Mouse (Mus musculus) forebrain, embryonic 10.5 days (tissue): Measurements from ENCODE around the gene Btbd11. TPM values are rescaled to one million over a fixed set of nuclear protein-coding genes. Genes with fewer than 3 reads are reported as not detected.

Experiments used
- DNase-seq: peaks from one replicate; pipeline ENCODE4 v3.0.0-alpha.2; 2017; ENCODE audit warnings: low spot score; ENCODE audit errors: extremely low spot score
- H3K27ac ChIP-seq: fragments of 300-500 bp; sonication (generic); 2 replicates; pipeline ENCODE4 v1.5.1; 2016; ENCODE audit warnings: mild to moderate bottlenecking
- H3K27me3 ChIP-seq: fragments of 300-500 bp; sonication (generic); 2 replicates; pipeline ENCODE4 v1.6.1; 2016; ENCODE audit warnings: mild to moderate bottlenecking; ENCODE audit not compliant: poor library complexity, severe bottlenecking
- H3K36me3 ChIP-seq: fragments of 300-500 bp; sonication (generic); replicated peaks from 2 replicates; pipeline ENCODE4 v1.6.1; 2016; ENCODE audit warnings: mild to moderate bottlenecking, moderate library complexity
- H3K4me1 ChIP-seq: fragments of 300-500 bp; sonication (generic); 2 replicates; pipeline ENCODE4 v1.6.1; 2016
- H3K4me3 ChIP-seq: fragments of 300-500 bp; sonication (generic); 2 replicates; pipeline ENCODE4 v1.5.1; 2016; ENCODE audit warnings: mild to moderate bottlenecking, moderate library complexity
- H3K9me3 ChIP-seq: fragments of 300-500 bp; sonication (generic); 2 replicates; pipeline ENCODE4 v1.6.1; 2016; ENCODE audit warnings: mild to moderate bottlenecking, moderate library complexity
- WGBS: fragments of 180-500 bp; shearing (Covaris S2); methylation state at CpG from one replicate; pipeline ENCODE4 v1.1.7; 2016; 5-methylcytosine and 5-hydroxymethylcytosine counted together
- polyA plus RNA-seq: library from polyadenylated mRNA; unstranded; fragments of >200 nt; fragmentation: Nextera tagmentation; extraction: Ambion mirVana; gene quantifications from 2 replicates; pipeline ENCODE4 v1.2.1, GENCODE M21; 2016

Btbd11 gene
- polyA plus RNA-seq, 1 experiment from 2014 or later = 4.1 TPM

GRCm38 (mm10) chr10:85497931-85498330, 111.3 kb downstream of the Btbd11 start:
- no peaks in the 10 kb centered on the region for H3K36me3 ChIP-seq
- 92% methylated on average over 5 of the region's 5 CpGs for whole genome bisulfite sequencing

GRCm38 (mm10) chr10:85500573-85501155, 114.0 kb downstream of the Btbd11 start:
- Histone ChIP-seq H3K27ac (no peak overlapping the region), H3K27me3 (no peaks in the 10 kb centered on the region), H3K4me1 (peaks cover 25% of the 10 kb centered on the region), H3K9me3 (no peaks in the 10 kb centered on the region), H3K36me3 (no peaks in the 10 kb centered on the region), H3K4me3 (no peak overlapping the region)
- 87% methylated on average over 9 of the region's 9 CpGs for WGBS
- DNase-seq = no peak

More at GRCm38 (mm10) chr10:85497931-85498330, 111.3 kb downstream of the Btbd11 start:
- Histone ChIP-seq H3K4me1 (peaks cover 22% of the 10 kb centered on the region), H3K27me3 (no peaks in the 10 kb centered on the region), H3K4me3 (no peak overlapping the region), H3K27ac (no peak overlapping the region), H3K9me3 (no peaks in the 10 kb centered on the region)
- no peak for DNase-seq

GRCm38 (mm10) chr10:85501966-85502566, 115.5 kb downstream of the Btbd11 start:
- H3K4me1 ChIP-seq = peaks cover 25% of the 10 kb centered on the region
- H3K27ac ChIP-seq = no peak overlapping the region
- H3K4me3 ChIP-seq = no peak overlapping the region
- no peaks in the 10 kb centered on the region for H3K36me3 ChIP-seq
- DNase-seq = no peak
- WGBS = 56% methylated on average over 5 of the region's 5 CpGs
- H3K27me3 ChIP-seq = no peaks in the 10 kb centered on the region
- no peaks in the 10 kb centered on the region for H3K9me3 ChIP-seq

- Histone ChIP-seq H3K9me3 (no peaks in the 10 kb centered on the region), H3K27ac (no peak overlapping the region), H3K4me3 (no peak overlapping the region), H3K4me1 (peaks cover 25% of the 10 kb centered on the region), H3K36me3 (no peaks in the 10 kb centered on the region), H3K27me3 (no peaks in the 10 kb centered on the region)
- DNase-seq = no peak
- 82% methylated on average over 9 of the region's 9 CpGs for WGBS
Measured at GRCm38 (mm10) chr10:85502656-85503055, 116.0 kb downstream of the Btbd11 start.

- Histone ChIP-seq H3K4me1 (peaks cover 25% of the 10 kb centered on the region), H3K9me3 (no peaks in the 10 kb centered on the region), H3K36me3 (no peaks in the 10 kb centered on the region), H3K27me3 (no peaks in the 10 kb centered on the region), H3K27ac (no peak overlapping the region), H3K4me3 (no peak overlapping the region)
- DNase-seq = no peak
- WGBS = 95% methylated on average over 7 of the region's 7 CpGs
Measured at GRCm38 (mm10) chr10:85503453-85503852, 116.8 kb downstream of the Btbd11 start.

GRCm38 (mm10) chr10:85507270-85508050, 120.8 kb downstream of the Btbd11 start:
- Histone ChIP-seq H3K9me3 (no peaks in the 10 kb centered on the region), H3K36me3 (no peaks in the 10 kb centered on the region), H3K4me3 (no peak overlapping the region), H3K27me3 (no peaks in the 10 kb centered on the region), H3K4me1 (peaks cover 20% of the 10 kb centered on the region), H3K27ac (no peak overlapping the region)
- no peak for DNase-seq
- 85% methylated on average over 7 of the region's 7 CpGs for WGBS

- Histone ChIP-seq H3K9me3 (no peaks in the 10 kb centered on the region), H3K4me3 (no peak overlapping the region), H3K36me3 (no peaks in the 10 kb centered on the region), H3K4me1 (peaks cover 15% of the 10 kb centered on the region), H3K27ac (no peak overlapping the region), H3K27me3 (no peaks in the 10 kb centered on the region)
- WGBS = 83% methylated on average over 5 of the region's 5 CpGs
- DNase-seq = no peak
Measured at GRCm38 (mm10) chr10:85508193-85508794, 121.7 kb downstream of the Btbd11 start.

GRCm38 (mm10) chr10:85509000-85509399, 122.4 kb downstream of the Btbd11 start:
- peaks cover 15% of the 10 kb centered on the region for H3K4me1 ChIP-seq
- no peaks in the 10 kb centered on the region for H3K9me3 ChIP-seq
- H3K27ac ChIP-seq = no peak overlapping the region
- H3K4me3 ChIP-seq = no peak overlapping the region
- no peaks in the 10 kb centered on the region for H3K36me3 ChIP-seq
- no peaks in the 10 kb centered on the region for H3K27me3 ChIP-seq
- WGBS = 79% methylated on average over 1 of the region's 1 CpGs
- no peak for DNase-seq

- Histone ChIP-seq H3K36me3 (no peaks in the 10 kb centered on the region), H3K27ac (no peak overlapping the region), H3K4me1 (peaks cover 12% of the 10 kb centered on the region), H3K27me3 (no peaks in the 10 kb centered on the region), H3K9me3 (no peaks in the 10 kb centered on the region), H3K4me3 (no peak overlapping the region)
- 8% methylated on average over 3 of the region's 3 CpGs for WGBS
- no peak for DNase-seq
Measured at GRCm38 (mm10) chr10:85510329-85510728, 123.7 kb downstream of the Btbd11 start.

GRCm38 (mm10) chr10:85512808-85513207, 126.2 kb downstream of the Btbd11 start:
- 81% methylated on average over 5 of the region's 5 CpGs for WGBS

GRCm38 (mm10) chr10:85517223-85518110, 130.9 kb downstream of the Btbd11 start:
- 81% methylated on average over 13 of the region's 13 CpGs for WGBS
- H3K4me1 ChIP-seq = 0 out of 2 replicates have a peak, but pooled peaks cover 4% of the 10 kb centered on the region
- no peaks in the 10 kb centered on the region for H3K36me3 ChIP-seq
- DNase-seq = no peak
- H3K4me3 ChIP-seq = no peak overlapping the region
- H3K27me3 ChIP-seq = no peaks in the 10 kb centered on the region
- no peaks in the 10 kb centered on the region for H3K9me3 ChIP-seq
- H3K27ac ChIP-seq = no peak overlapping the region

More at GRCm38 (mm10) chr10:85512808-85513207, 126.2 kb downstream of the Btbd11 start:
- Histone ChIP-seq H3K4me3 (no peak overlapping the region), H3K36me3 (no peaks in the 10 kb centered on the region), H3K9me3 (no peaks in the 10 kb centered on the region), H3K4me1 (peaks cover 15% of the 10 kb centered on the region), H3K27me3 (no peaks in the 10 kb centered on the region), H3K27ac (no peak overlapping the region)
- DNase-seq = no peak

- H3K9me3 ChIP-seq = no peaks in the 10 kb centered on the region
- H3K27me3 ChIP-seq = no peaks in the 10 kb centered on the region
- 0 out of 2 replicates have a peak, but pooled peaks cover 4% of the 10 kb centered on the region for H3K4me1 ChIP-seq
- DNase-seq = no peak
- no peak overlapping the region for H3K27ac ChIP-seq
- 89% methylated on average over 6 of the region's 6 CpGs for WGBS
- no peaks in the 10 kb centered on the region for H3K36me3 ChIP-seq
- H3K4me3 ChIP-seq = no peak overlapping the region
Measured at GRCm38 (mm10) chr10:85518111-85518409, 131.4 kb downstream of the Btbd11 start.
